Mouse (Mus musculus): Measurements from ENCODE around the gene Iqcg. TPM values are rescaled to one million over a fixed set of nuclear protein-coding genes. Genes with fewer than 3 reads are reported as not detected.
A peak's percentile ranks its signal among the peaks of the same experiment; 100 is the strongest.
"Not testable (repeated sequence)": the region's sequence is repeated elsewhere in the genome, so short reads cannot be mapped to it uniquely, and the experiment has no call there.

The Iqcg gene
- polyA plus RNA-seq, 1 experiment from 2014 or later = 2.4 TPM

- H3K9ac ChIP-seq (ENCODE audit: low read length) = peak overlapping the region; percentile 54
- no peak overlapping the region for H3K27ac ChIP-seq (ENCODE audit: low read length)
- H3K4me3 ChIP-seq (replicated peaks; ENCODE audit: low read length) = peak overlapping the region; percentile 23
Measured at GRCm38 (mm10) chr16:33058033-33058432, 2.0 kb upstream of the Iqcg start.

GRCm38 (mm10) chr16:33056786-33057185 lies 768 bp upstream of the Iqcg start:
- WGBS = 0% methylated on average over 24 of the region's 24 CpGs

More at GRCm38 (mm10) chr16:33058033-33058432, 2.0 kb upstream of the Iqcg start:
- peak overlapping the region; percentile 79 for H3K4me2 ChIP-seq (ENCODE audit: low read depth, low read length)
- WGBS = 85% methylated on average over 16 of the region's 16 CpGs
- no peak for ATAC-seq (ENCODE audit: insufficient read depth, low FRiP score)
- H3K9me3 ChIP-seq (replicated peaks; ENCODE audit: control insufficient read depth, low read length) = no peaks in the 10 kb centered on the region
- peaks cover 12% of the 10 kb centered on the region for H3K4me1 ChIP-seq (ENCODE audit: control insufficient read depth, insufficient read depth, low read length)
- peaks cover 10% of the 10 kb centered on the region; the same call in 1 of the 2 replicates for H3K36me3 ChIP-seq (ENCODE audit: control insufficient read depth, insufficient read depth, low read length)
- H3K27me3 ChIP-seq (ENCODE audit: control insufficient read depth, insufficient read depth, low read length) = no peaks in the 10 kb centered on the region

DNA sequence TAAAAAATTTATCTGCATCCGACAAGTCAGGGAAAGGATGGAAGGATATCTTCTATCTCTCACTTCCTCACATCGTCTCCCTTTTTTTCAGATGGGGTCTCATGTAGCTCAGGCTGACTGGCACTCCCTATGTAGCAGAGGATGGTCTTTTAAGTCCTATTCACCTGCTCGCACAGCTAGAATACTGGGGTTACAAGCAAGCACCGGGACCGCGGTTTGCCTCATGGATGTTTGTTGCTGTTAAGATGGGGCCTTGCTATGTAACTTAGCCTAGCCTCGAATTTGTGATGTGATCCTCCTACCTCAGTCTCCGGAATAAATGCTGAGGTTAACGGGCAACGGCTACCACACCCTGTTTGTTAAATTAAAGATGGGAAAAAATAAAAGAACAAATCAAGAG lies 363 bp downstream of the Iqcg start:
- ATAC-seq (ENCODE audit: insufficient read depth, low FRiP score) = peak; percentile 16; the same call in 1 of the 2 replicates
- Histone ChIP-seq H3K9me3 (replicated peaks; ENCODE audit: control insufficient read depth, low read length) (no peaks in the 10 kb centered on the region), H3K27me3 (ENCODE audit: control insufficient read depth, insufficient read depth, low read length) (no peaks in the 10 kb centered on the region), H3K36me3 (ENCODE audit: control insufficient read depth, insufficient read depth, low read length) (peaks cover 5% of the 10 kb centered on the region; the same call in 1 of the 2 replicates), H3K9ac (ENCODE audit: low read length) (peak overlapping the region; percentile 99), H3K27ac (ENCODE audit: low read length) (no peak overlapping the region), H3K4me3 (replicated peaks; ENCODE audit: low read length) (peak overlapping the region; percentile 100), H3K4me2 (ENCODE audit: low read depth, low read length) (peak overlapping the region; percentile 78), H3K4me1 (ENCODE audit: control insufficient read depth, insufficient read depth, low read length) (peaks cover 7% of the 10 kb centered on the region)
- 22% methylated on average over 10 of the region's 10 CpGs for WGBS

More at GRCm38 (mm10) chr16:33056786-33057185, 768 bp upstream of the Iqcg start:
- Histone ChIP-seq H3K36me3 (ENCODE audit: control insufficient read depth, insufficient read depth, low read length) (peaks cover 10% of the 10 kb centered on the region; the same call in 1 of the 2 replicates), H3K27ac (ENCODE audit: low read length) (peak overlapping the region; percentile 88), H3K4me3 (replicated peaks; ENCODE audit: low read length) (peak overlapping the region; percentile 100), H3K9ac (ENCODE audit: low read length) (peak overlapping the region; percentile 99), H3K9me3 (replicated peaks; ENCODE audit: control insufficient read depth, low read length) (no peaks in the 10 kb centered on the region), H3K4me1 (ENCODE audit: control insufficient read depth, insufficient read depth, low read length) (peaks cover 10% of the 10 kb centered on the region), H3K27me3 (ENCODE audit: control insufficient read depth, insufficient read depth, low read length) (no peaks in the 10 kb centered on the region), H3K4me2 (ENCODE audit: low read depth, low read length) (peak overlapping the region; percentile 79)
- ATAC-seq (ENCODE audit: insufficient read depth, low FRiP score) = peak; percentile 6; the same call in 1 of the 2 replicates

GRCm38 (mm10) chr16:33054927-33055326 lies 1.1 kb downstream of the Iqcg start:
- WGBS = 83% methylated on average over 2 of the region's 2 CpGs
- not testable (repeated sequence) for H3K4me2 ChIP-seq (ENCODE audit: low read depth, low read length); H3K4me1 ChIP-seq (ENCODE audit: control insufficient read depth, insufficient read depth, low read length); H3K27me3 ChIP-seq (ENCODE audit: control insufficient read depth, insufficient read depth, low read length); H3K36me3 ChIP-seq (ENCODE audit: control insufficient read depth, insufficient read depth, low read length); H3K27ac ChIP-seq (ENCODE audit: low read length); H3K9ac ChIP-seq (ENCODE audit: low read length); H3K9me3 ChIP-seq (replicated peaks; ENCODE audit: control insufficient read depth, low read length); ATAC-seq (ENCODE audit: insufficient read depth, low FRiP score); H3K4me3 ChIP-seq (replicated peaks; ENCODE audit: low read length)

DNA sequence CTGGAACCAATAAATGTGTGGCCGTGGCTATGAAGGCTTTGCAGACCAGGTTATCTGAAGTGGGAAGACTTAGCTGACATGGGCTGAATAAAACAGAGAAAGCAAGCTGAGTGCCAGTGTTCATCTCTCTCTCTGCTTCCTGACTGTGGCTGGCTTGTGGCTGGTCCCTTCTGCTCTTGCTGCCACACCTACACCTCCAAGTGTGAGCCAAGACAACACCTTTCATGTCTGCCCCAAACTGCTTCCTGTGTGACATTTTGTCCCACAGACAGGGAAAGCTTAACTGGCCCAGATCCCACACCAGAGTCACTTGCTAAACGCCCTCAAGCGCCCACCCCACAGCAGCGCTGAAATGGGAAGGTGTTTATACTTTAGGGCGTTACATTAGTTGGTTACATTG lies 2.9 kb downstream of the Iqcg start:
- peaks cover 7% of the 10 kb centered on the region for H3K4me1 ChIP-seq (ENCODE audit: control insufficient read depth, insufficient read depth, low read length)
- no peaks in the 10 kb centered on the region for H3K9me3 ChIP-seq (replicated peaks; ENCODE audit: control insufficient read depth, low read length)
- no peak overlapping the region for H3K9ac ChIP-seq (ENCODE audit: low read length)
- H3K4me3 ChIP-seq (replicated peaks; ENCODE audit: low read length) = no peak overlapping the region
- no peaks in the 10 kb centered on the region for H3K27me3 ChIP-seq (ENCODE audit: control insufficient read depth, insufficient read depth, low read length)
- no peak for ATAC-seq (ENCODE audit: insufficient read depth, low FRiP score)
- no peak overlapping the region for H3K4me2 ChIP-seq (ENCODE audit: low read depth, low read length)
- H3K36me3 ChIP-seq (ENCODE audit: control insufficient read depth, insufficient read depth, low read length) = no peaks in the 10 kb centered on the region
- no peak overlapping the region for H3K27ac ChIP-seq (ENCODE audit: low read length)
- WGBS = 66% methylated on average over 5 of the region's 5 CpGs

GRCm38 (mm10) chr16:33049809-33050208 lies 6.2 kb downstream of the Iqcg start:
- Histone ChIP-seq H3K4me2 (ENCODE audit: low read depth, low read length) (no peak overlapping the region), H3K4me1 (ENCODE audit: control insufficient read depth, insufficient read depth, low read length) (no peaks in the 10 kb centered on the region), H3K9ac (ENCODE audit: low read length) (no peak overlapping the region), H3K27me3 (ENCODE audit: control insufficient read depth, insufficient read depth, low read length) (no peaks in the 10 kb centered on the region), H3K36me3 (ENCODE audit: control insufficient read depth, insufficient read depth, low read length) (no peaks in the 10 kb centered on the region), H3K9me3 (replicated peaks; ENCODE audit: control insufficient read depth, low read length) (no peaks in the 10 kb centered on the region), H3K4me3 (replicated peaks; ENCODE audit: low read length) (no peak overlapping the region), H3K27ac (ENCODE audit: low read length) (no peak overlapping the region)
- 90% methylated on average over 16 of the region's 16 CpGs for WGBS
- no peak for ATAC-seq (ENCODE audit: insufficient read depth, low FRiP score)

DNA sequence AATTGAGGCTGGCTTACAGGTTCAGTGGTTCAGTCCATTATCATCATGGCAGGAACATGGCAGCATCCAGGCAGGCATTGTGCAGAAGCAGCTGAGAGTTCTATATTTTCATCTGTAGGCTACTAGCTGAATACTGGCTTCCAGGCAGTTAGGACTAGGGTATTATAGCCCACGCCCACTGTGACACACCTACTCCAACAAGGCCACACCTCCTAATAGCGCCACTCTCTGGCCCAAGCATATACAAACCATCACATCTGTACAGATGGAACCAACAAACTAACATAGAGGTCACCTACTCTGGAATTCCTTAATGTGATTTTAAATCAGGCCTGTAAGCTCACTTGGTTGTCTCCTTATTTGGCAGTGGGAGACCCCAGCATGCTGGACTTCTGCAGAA lies 7.3 kb downstream of the Iqcg start:
- WGBS = 62% methylated on average over 2 of the region's 2 CpGs
- H3K36me3 ChIP-seq (ENCODE audit: control insufficient read depth, insufficient read depth, low read length) = no peaks in the 10 kb centered on the region
- H3K4me2 ChIP-seq (ENCODE audit: low read depth, low read length) = no peak overlapping the region
- no peaks in the 10 kb centered on the region for H3K9me3 ChIP-seq (replicated peaks; ENCODE audit: control insufficient read depth, low read length)
- no peak overlapping the region for H3K9ac ChIP-seq (ENCODE audit: low read length)
- H3K27me3 ChIP-seq (ENCODE audit: control insufficient read depth, insufficient read depth, low read length) = no peaks in the 10 kb centered on the region
- no peak overlapping the region for H3K4me3 ChIP-seq (replicated peaks; ENCODE audit: low read length)
- no peaks in the 10 kb centered on the region for H3K4me1 ChIP-seq (ENCODE audit: control insufficient read depth, insufficient read depth, low read length)
- H3K27ac ChIP-seq (ENCODE audit: low read length) = no peak overlapping the region
- ATAC-seq (ENCODE audit: insufficient read depth, low FRiP score) = no peak

DNA sequence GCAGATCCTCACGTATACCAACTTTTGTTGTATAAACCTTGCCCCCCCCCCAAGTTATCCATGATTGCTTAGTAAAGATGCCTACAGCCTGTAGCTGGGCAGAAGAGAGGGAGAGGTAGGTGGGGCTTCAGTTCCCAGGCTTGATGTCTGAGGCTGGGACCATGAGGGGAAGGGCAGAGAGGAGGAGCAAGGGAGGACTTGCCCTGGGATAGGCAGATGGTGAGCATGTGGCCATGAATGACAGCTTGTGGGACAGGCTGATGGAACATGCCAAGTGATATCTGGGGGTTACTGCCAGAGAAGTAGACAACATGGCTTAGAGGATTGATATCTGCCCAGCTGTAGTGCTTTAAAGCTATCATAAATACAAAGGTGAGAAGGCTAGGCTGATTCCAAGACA lies 8.0 kb downstream of the Iqcg start:
- H3K36me3 ChIP-seq (ENCODE audit: control insufficient read depth, insufficient read depth, low read length) = no peaks in the 10 kb centered on the region
- H3K4me1 ChIP-seq (ENCODE audit: control insufficient read depth, insufficient read depth, low read length) = no peaks in the 10 kb centered on the region
- no peaks in the 10 kb centered on the region for H3K9me3 ChIP-seq (replicated peaks; ENCODE audit: control insufficient read depth, low read length)
- no peak for ATAC-seq (ENCODE audit: insufficient read depth, low FRiP score)
- WGBS = 91% methylated on average over 1 of the region's 1 CpGs
- H3K4me3 ChIP-seq (replicated peaks; ENCODE audit: low read length) = no peak overlapping the region
- no peak overlapping the region for H3K4me2 ChIP-seq (ENCODE audit: low read depth, low read length)
- H3K9ac ChIP-seq (ENCODE audit: low read length) = no peak overlapping the region
- H3K27me3 ChIP-seq (ENCODE audit: control insufficient read depth, insufficient read depth, low read length) = no peaks in the 10 kb centered on the region
- no peak overlapping the region for H3K27ac ChIP-seq (ENCODE audit: low read length)

- Histone ChIP-seq H3K4me1 (ENCODE audit: control insufficient read depth, insufficient read depth, low read length) (no peaks in the 10 kb centered on the region), H3K27ac (ENCODE audit: low read length) (no peak overlapping the region), H3K9me3 (replicated peaks; ENCODE audit: control insufficient read depth, low read length) (no peaks in the 10 kb centered on the region), H3K27me3 (ENCODE audit: control insufficient read depth, insufficient read depth, low read length) (no peaks in the 10 kb centered on the region), H3K4me2 (ENCODE audit: low read depth, low read length) (no peak overlapping the region), H3K4me3 (replicated peaks; ENCODE audit: low read length) (no peak overlapping the region), H3K9ac (ENCODE audit: low read length) (no peak overlapping the region), H3K36me3 (ENCODE audit: control insufficient read depth, insufficient read depth, low read length) (no peaks in the 10 kb centered on the region)
- no peak for ATAC-seq (ENCODE audit: insufficient read depth, low FRiP score)
- WGBS = 75% methylated on average over 2 of the region's 2 CpGs
Measured at GRCm38 (mm10) chr16:33043268-33043667, 12.8 kb downstream of the Iqcg start.

All from stomach, embryonic 16.5 days (tissue).